Mouse (Mus musculus) kidney, embryonic 15.5 days (tissue): ENCODE results near the gene Kirrel3. TPM values are rescaled to one million over a fixed set of nuclear protein-coding genes. Genes with fewer than 3 reads are reported as not detected.
A peak's percentile ranks its signal among the peaks of the same experiment; 100 is the strongest.

ENCODE experiments used
- ATAC-seq: fragments of 200-750 bp; cut with Nextera tagmentation; replicated peaks from 2 replicates; pipeline ENCODE4 v1.8.0; 2017; ENCODE audit warnings: moderate TSS enrichment; ENCODE audit not compliant: low FRiP score
- H3K27ac ChIP-seq: fragments of 300-500 bp; sonication (generic); 2 replicates; pipeline ENCODE4 v1.5.1; 2015; ENCODE audit warnings: mild to moderate bottlenecking, inconsistent platforms
- H3K27me3 ChIP-seq: fragments of 300-500 bp; sonication (generic); 2 replicates; pipeline ENCODE4 v1.6.1; 2015; ENCODE audit warnings: inconsistent platforms
- H3K36me3 ChIP-seq: fragments of 300-500 bp; sonication (generic); 2 replicates; pipeline ENCODE4 v1.6.1; 2015; ENCODE audit warnings: inconsistent platforms
- H3K4me1 ChIP-seq: fragments of 300-500 bp; sonication (generic); 2 replicates; pipeline ENCODE4 v1.6.1; 2015; ENCODE audit warnings: inconsistent platforms
- H3K4me2 ChIP-seq: fragments of 300-500 bp; sonication (generic); 2 replicates; pipeline ENCODE4 v1.6.1; 2015; ENCODE audit warnings: moderate library complexity, mild to moderate bottlenecking, inconsistent platforms
- H3K4me3 ChIP-seq: fragments of 300-500 bp; sonication (generic); replicated peaks from 2 replicates; pipeline ENCODE4 v1.5.1; 2015; ENCODE audit warnings: mild to moderate bottlenecking, inconsistent platforms
- H3K9ac ChIP-seq: fragments of 300-500 bp; sonication (generic); 2 replicates; pipeline ENCODE4 v1.6.1; 2015; ENCODE audit warnings: mild to moderate bottlenecking, inconsistent platforms
- H3K9me3 ChIP-seq: fragments of 300-500 bp; sonication (generic); replicated peaks from 2 replicates; pipeline ENCODE4 v1.6.1; 2016; ENCODE audit warnings: inconsistent platforms
- whole genome bisulfite sequencing: fragments of 180-500 bp; shearing (Covaris S2); methylation state at CpG from one replicate; pipeline ENCODE4 v1.1.7; 2015; ENCODE audit warnings: mixed read lengths; 5-methylcytosine and 5-hydroxymethylcytosine counted together
- polyA plus RNA-seq: library from polyadenylated mRNA; unstranded; fragments of >200 nt; fragmentation: Nextera tagmentation; extraction: Ambion mirVana; gene quantifications from 2 replicates; pipeline ENCODE4 v1.2.1, GENCODE M21; 2015

Gene Kirrel3
- polyA plus RNA-seq, 1 experiment from 2014 or later, result 3.4 TPM

- Histone ChIP-seq H3K4me2 (no peak overlapping the region), H3K36me3 (no peaks in the 10 kb centered on the region), H3K27me3 (no peaks in the 10 kb centered on the region), H3K9me3 (no peaks in the 10 kb centered on the region), H3K27ac (no peak overlapping the region), H3K4me1 (no peaks in the 10 kb centered on the region), H3K9ac (no peak overlapping the region), H3K4me3 (no peak overlapping the region)
- ATAC-seq, result no peak
- 26% methylated on average over 10 of the region's 10 CpGs for WGBS
Observed at GRCm38 (mm10) chr9:34818325-34818976, 332.8 kb downstream of the Kirrel3 start.

GRCm38 (mm10) chr9:34824358-34825088 lies 338.8 kb downstream of the Kirrel3 start:
- H3K36me3 ChIP-seq, result no peaks in the 10 kb centered on the region
- H3K27ac ChIP-seq, result no peak overlapping the region
- no peak overlapping the region for H3K4me2 ChIP-seq
- WGBS, result 47% methylated on average over 18 of the region's 18 CpGs
- no peak overlapping the region for H3K9ac ChIP-seq
- no peak overlapping the region for H3K4me3 ChIP-seq
- 0 out of 2 replicates have a peak, but pooled peaks cover 10% of the 10 kb centered on the region for H3K4me1 ChIP-seq
- 0 out of 2 replicates have a peak, but pooled peaks have one; percentile 52 for ATAC-seq
- H3K9me3 ChIP-seq, result no peaks in the 10 kb centered on the region
- no peaks in the 10 kb centered on the region for H3K27me3 ChIP-seq

GRCm38 (mm10) chr9:34825089-34825400 lies 339.4 kb downstream of the Kirrel3 start:
- Histone ChIP-seq H3K4me3 (no peak overlapping the region), H3K36me3 (no peaks in the 10 kb centered on the region), H3K9ac (no peak overlapping the region), H3K4me1 (0 out of 2 replicates have a peak, but pooled peaks cover 10% of the 10 kb centered on the region), H3K27me3 (no peaks in the 10 kb centered on the region), H3K27ac (no peak overlapping the region), H3K9me3 (no peaks in the 10 kb centered on the region), H3K4me2 (no peak overlapping the region)
- ATAC-seq, result no peak
- 10% methylated on average over 2 of the region's 2 CpGs for WGBS

- Histone ChIP-seq H3K9ac (no peak overlapping the region), H3K27ac (no peak overlapping the region), H3K9me3 (no peaks in the 10 kb centered on the region), H3K4me3 (no peak overlapping the region), H3K27me3 (no peaks in the 10 kb centered on the region), H3K4me1 (0 out of 2 replicates have a peak, but pooled peaks cover 10% of the 10 kb centered on the region), H3K4me2 (no peak overlapping the region), H3K36me3 (no peaks in the 10 kb centered on the region)
- 51% methylated on average over 11 of the region's 11 CpGs for WGBS
- peak; percentile 25; the same call in 1 of the 2 replicates for ATAC-seq
Observed at GRCm38 (mm10) chr9:34825402-34826008, 339.8 kb downstream of the Kirrel3 start.

GRCm38 (mm10) chr9:34830696-34831095 lies 345.0 kb downstream of the Kirrel3 start:
- ATAC-seq, result no peak
- Histone ChIP-seq H3K36me3 (no peaks in the 10 kb centered on the region), H3K9ac (no peak overlapping the region), H3K4me1 (0 out of 2 replicates have a peak, but pooled peaks cover 5% of the 10 kb centered on the region), H3K4me2 (no peak overlapping the region), H3K9me3 (no peaks in the 10 kb centered on the region), H3K27ac (no peak overlapping the region), H3K4me3 (no peak overlapping the region), H3K27me3 (no peaks in the 10 kb centered on the region)
- WGBS, result 40% methylated on average over 3 of the region's 3 CpGs

- no peak for ATAC-seq
- WGBS, result 73% methylated on average over 2 of the region's 2 CpGs
- no peaks in the 10 kb centered on the region for H3K27me3 ChIP-seq
- H3K9me3 ChIP-seq, result no peaks in the 10 kb centered on the region
- no peak overlapping the region for H3K4me2 ChIP-seq
- no peak overlapping the region for H3K9ac ChIP-seq
- no peaks in the 10 kb centered on the region for H3K36me3 ChIP-seq
- no peaks in the 10 kb centered on the region for H3K4me1 ChIP-seq
- H3K27ac ChIP-seq, result no peak overlapping the region
- H3K4me3 ChIP-seq, result no peak overlapping the region
Observed at GRCm38 (mm10) chr9:34836801-34837200, 351.1 kb downstream of the Kirrel3 start.

GRCm38 (mm10) chr9:34837700-34838462 lies 352.2 kb downstream of the Kirrel3 start:
- ATAC-seq, result 0 out of 2 replicates have a peak, but pooled peaks have one; percentile 56
- Histone ChIP-seq H3K36me3 (no peaks in the 10 kb centered on the region), H3K4me1 (no peaks in the 10 kb centered on the region), H3K9me3 (no peaks in the 10 kb centered on the region), H3K27ac (no peak overlapping the region), H3K4me3 (no peak overlapping the region), H3K9ac (no peak overlapping the region), H3K27me3 (no peaks in the 10 kb centered on the region), H3K4me2 (no peak overlapping the region)
- 32% methylated on average over 10 of the region's 10 CpGs for WGBS

- Histone ChIP-seq H3K4me3 (no peak overlapping the region), H3K4me2 (no peak overlapping the region), H3K9me3 (no peaks in the 10 kb centered on the region), H3K27ac (no peak overlapping the region), H3K36me3 (no peaks in the 10 kb centered on the region), H3K27me3 (no peaks in the 10 kb centered on the region), H3K4me1 (no peaks in the 10 kb centered on the region), H3K9ac (no peak overlapping the region)
- no peak for ATAC-seq
- 84% methylated on average over 10 of the region's 10 CpGs for WGBS
Observed at GRCm38 (mm10) chr9:34843275-34843965, 357.7 kb downstream of the Kirrel3 start.

GRCm38 (mm10) chr9:34846440-34846839 lies 360.7 kb downstream of the Kirrel3 start:
- no peak for ATAC-seq
- Histone ChIP-seq H3K27ac (no peak overlapping the region), H3K36me3 (no peaks in the 10 kb centered on the region), H3K4me3 (no peak overlapping the region), H3K27me3 (no peaks in the 10 kb centered on the region), H3K9me3 (no peaks in the 10 kb centered on the region), H3K4me2 (no peak overlapping the region), H3K4me1 (no peaks in the 10 kb centered on the region), H3K9ac (no peak overlapping the region)
- WGBS, result 61% methylated on average over 1 of the region's 1 CpGs

- whole genome bisulfite sequencing, result 47% methylated on average over 5 of the region's 5 CpGs
Observed at GRCm38 (mm10) chr9:34847664-34848063, 362.0 kb downstream of the Kirrel3 start.

GRCm38 (mm10) chr9:34851136-34851535 lies 365.4 kb downstream of the Kirrel3 start:
- Histone ChIP-seq H3K27me3 (no peaks in the 10 kb centered on the region), H3K4me3 (no peak overlapping the region), H3K4me1 (no peaks in the 10 kb centered on the region), H3K9ac (no peak overlapping the region), H3K9me3 (no peaks in the 10 kb centered on the region), H3K36me3 (no peaks in the 10 kb centered on the region), H3K4me2 (no peak overlapping the region), H3K27ac (no peak overlapping the region)
- 83% methylated on average over 4 of the region's 4 CpGs for WGBS
- no peak for ATAC-seq

More at GRCm38 (mm10) chr9:34847664-34848063, 362.0 kb downstream of the Kirrel3 start:
- H3K9me3 ChIP-seq, result no peaks in the 10 kb centered on the region
- H3K4me2 ChIP-seq, result no peak overlapping the region
- H3K27ac ChIP-seq, result no peak overlapping the region
- H3K9ac ChIP-seq, result no peak overlapping the region
- H3K36me3 ChIP-seq, result no peaks in the 10 kb centered on the region
- H3K4me3 ChIP-seq, result no peak overlapping the region
- no peak for ATAC-seq
- H3K27me3 ChIP-seq, result no peaks in the 10 kb centered on the region
- no peaks in the 10 kb centered on the region for H3K4me1 ChIP-seq
